Comparison of ENCODE assay signal across 8 mouse cellular contexts in genomic region chr4:133614274-133614761, GRCm38 (mm10). TPM values are rescaled to one million over a fixed set of nuclear protein-coding genes. Genes with fewer than 3 reads are reported as not detected.
DNase-seq lines count a peak whose midpoint lies in the region; ATAC-seq and TF ChIP-seq lines count a peak whose summit lies in the region.

No protein-coding gene starts in this region.

- peak overlapping the region; percentile 1; the same call in 1 of the 2 replicates for H3K27ac ChIP-seq in hindbrain, embryonic 15.5 days (replicated peaks)
- no peak overlapping the region for H3K27ac ChIP-seq in hindbrain, embryonic 13.5 days
- no peak overlapping the region for H3K27ac ChIP-seq in midbrain, embryonic 11.5 days (ENCODE audit: low read depth, low read length)

- H3K4me2 ChIP-seq in hindbrain, embryonic 15.5 days = no peak overlapping the region
- no peak overlapping the region for H3K4me2 ChIP-seq in hindbrain, embryonic 13.5 days
- no peak overlapping the region for H3K4me2 ChIP-seq in midbrain, embryonic 11.5 days

- H3K36me3 ChIP-seq in hindbrain, embryonic 15.5 days = peaks cover 29% of the 10 kb centered on the region
- H3K36me3 ChIP-seq in hindbrain, embryonic 13.5 days = peaks cover 74% of the 10 kb centered on the region
- H3K36me3 ChIP-seq in E14TG2a.4 (ENCODE audit: insufficient read depth, low read length) = peaks cover 85% of the 10 kb centered on the region
- peaks cover 11% of the 10 kb centered on the region for H3K36me3 ChIP-seq in midbrain, embryonic 11.5 days (ENCODE audit: control insufficient read depth, insufficient read depth, low read length)

- TF ChIP-seq POLR2A in brain, embryonic 14.5 days (IDR thresholded peaks at IDR 0.05; ENCODE audit: borderline replicate concordance, extremely low read depth, insufficient read depth, insufficient read length, poor library complexity, severe bottlenecking) = no peak

- no peak overlapping the region for H3K4me3 ChIP-seq in hindbrain, embryonic 15.5 days
- no peak overlapping the region for H3K4me3 ChIP-seq in hindbrain, embryonic 13.5 days
- peak overlapping the region; percentile 6; the same call in 1 of the 2 replicates for H3K4me3 ChIP-seq in E14TG2a.4 (replicated peaks; ENCODE audit: low read length)
- H3K4me3 ChIP-seq in midbrain, embryonic 11.5 days (ENCODE audit: low read depth, low read length) = no peak overlapping the region

- DNase-seq in brain, embryonic 14.5 days (ENCODE audit: low read depth) = peak; percentile 5
- DNase-seq in lung, adult 18-20 months = peak; percentile 92 to 94
- DNase-seq in thymus, postnatal 14 days = no peak
- no peak for DNase-seq in midbrain, embryonic 11.5 days (ENCODE audit: low spot score, missing footprints)
- no peak for DNase-seq in thymus, postnatal 4 days

- 78% methylated on average over 8 of the region's 8 CpGs for WGBS in hindbrain, embryonic 15.5 days
- WGBS in hindbrain, embryonic 13.5 days = 82% methylated on average over 8 of the region's 8 CpGs
- WGBS in midbrain, embryonic 11.5 days = 89% methylated on average over 8 of the region's 8 CpGs

- no peaks in the 10 kb centered on the region for H3K27me3 ChIP-seq in hindbrain, embryonic 15.5 days
- H3K27me3 ChIP-seq in hindbrain, embryonic 13.5 days = no peaks in the 10 kb centered on the region
- H3K27me3 ChIP-seq in E14TG2a.4 (ENCODE audit: insufficient read depth, low read length) = no peaks in the 10 kb centered on the region
- H3K27me3 ChIP-seq in midbrain, embryonic 11.5 days (ENCODE audit: control insufficient read depth, insufficient read depth, low read length) = no peaks in the 10 kb centered on the region

- no peaks in the 10 kb centered on the region for H3K4me1 ChIP-seq in hindbrain, embryonic 15.5 days (replicated peaks)
- no peaks in the 10 kb centered on the region for H3K4me1 ChIP-seq in hindbrain, embryonic 13.5 days (replicated peaks)
- H3K4me1 ChIP-seq in E14TG2a.4 (replicated peaks; ENCODE audit: low read depth, low read length) = peaks cover 77% of the 10 kb centered on the region
- H3K4me1 ChIP-seq in midbrain, embryonic 11.5 days (ENCODE audit: control insufficient read depth, insufficient read depth, low read length) = no peaks in the 10 kb centered on the region

- ATAC-seq in hindbrain, embryonic 15.5 days (ENCODE audit: low FRiP score, low read depth) = peak; percentile 73
- no peak for ATAC-seq in hindbrain, embryonic 13.5 days (ENCODE audit: low FRiP score)
- no peak for ATAC-seq in midbrain, embryonic 11.5 days (ENCODE audit: low FRiP score)

- no peak overlapping the region for H3K9ac ChIP-seq in hindbrain, embryonic 15.5 days
- no peak overlapping the region for H3K9ac ChIP-seq in hindbrain, embryonic 13.5 days
- H3K9ac ChIP-seq in midbrain, embryonic 11.5 days (ENCODE audit: low read length) = no peak overlapping the region

- no peaks in the 10 kb centered on the region for H3K9me3 ChIP-seq in hindbrain, embryonic 15.5 days
- peaks cover 5% of the 10 kb centered on the region; the same call in 1 of the 2 replicates for H3K9me3 ChIP-seq in hindbrain, embryonic 13.5 days
- no peaks in the 10 kb centered on the region for H3K9me3 ChIP-seq in E14TG2a.4 (ENCODE audit: low read length)
- H3K9me3 ChIP-seq in midbrain, embryonic 11.5 days (ENCODE audit: control insufficient read depth, low read length) = no peaks in the 10 kb centered on the region; the same call in 1 of the 2 replicates

- TF ChIP-seq CTCF in E14TG2a.4 (conservative IDR thresholded peaks at IDR 0.05; ENCODE audit: low read length) = no peak
- no peak for TF ChIP-seq CTCF in brain, embryonic 14.5 days (IDR thresholded peaks at IDR 0.05; ENCODE audit: borderline replicate concordance, extremely low read depth, insufficient read depth, insufficient read length)

RNA-seq across cellular contexts. Expression of gene Sfn, which starts 12.3 kb away (rescaled TPM):
- polyA plus RNA-seq in hindbrain, embryonic 15.5 days (2015; fragmentation: Nextera tagmentation; extraction: Ambion mirVana) = 2.2 TPM in 2 replicates
- polyA plus RNA-seq in hindbrain, embryonic 13.5 days (2015; fragmentation: Nextera tagmentation; extraction: Ambion mirVana) = 2.8 and 4.1 TPM in 2 replicates
- 10.0 and 11.9 TPM in 2 replicates for polyA plus RNA-seq in brain, embryonic 14.5 days (2012; rRNA removed)
- polyA plus RNA-seq in midbrain, embryonic 11.5 days (2014; fragmentation: Nextera tagmentation; extraction: Ambion mirVana) = 6.0 and 7.8 TPM in 2 replicates

RNA-seq across cellular contexts. Expression of gene Gpn2, which starts 30.2 kb away (rescaled TPM):
- 17.6 and 19.7 TPM in 2 replicates for polyA plus RNA-seq in hindbrain, embryonic 15.5 days (2015; fragmentation: Nextera tagmentation; extraction: Ambion mirVana)
- 17.7 and 22.2 TPM in 2 replicates for polyA plus RNA-seq in hindbrain, embryonic 13.5 days (2015; fragmentation: Nextera tagmentation; extraction: Ambion mirVana)
- 37.7 and 56.8 TPM in 2 replicates for polyA plus RNA-seq in brain, embryonic 14.5 days (2012; rRNA removed)
- polyA plus RNA-seq in midbrain, embryonic 11.5 days (2014; fragmentation: Nextera tagmentation; extraction: Ambion mirVana) = 24.2 and 28.6 TPM in 2 replicates

RNA-seq across cellular contexts. Expression of gene Zdhhc18, which starts 35.6 kb away (rescaled TPM):
- polyA plus RNA-seq in hindbrain, embryonic 15.5 days (2015; fragmentation: Nextera tagmentation; extraction: Ambion mirVana) = 12.0 and 15.8 TPM in 2 replicates
- polyA plus RNA-seq in hindbrain, embryonic 13.5 days (2015; fragmentation: Nextera tagmentation; extraction: Ambion mirVana) = 3.4 and 4.4 TPM in 2 replicates
- 34.4 and 39.9 TPM in 2 replicates for polyA plus RNA-seq in brain, embryonic 14.5 days (2012; rRNA removed)
- polyA plus RNA-seq in midbrain, embryonic 11.5 days (2014; fragmentation: Nextera tagmentation; extraction: Ambion mirVana) = 1.8 and 3.5 TPM in 2 replicates

RNA-seq across cellular contexts. Expression of gene Gpatch3, which starts 39.8 kb away (rescaled TPM):
- polyA plus RNA-seq in hindbrain, embryonic 15.5 days (2015; fragmentation: Nextera tagmentation; extraction: Ambion mirVana) = 7.1 and 8.6 TPM in 2 replicates
- 6.7 and 8.3 TPM in 2 replicates for polyA plus RNA-seq in hindbrain, embryonic 13.5 days (2015; fragmentation: Nextera tagmentation; extraction: Ambion mirVana)
- polyA plus RNA-seq in brain, embryonic 14.5 days (2012; rRNA removed) = 5.9 and 7.5 TPM in 2 replicates
- 6.8 and 7.8 TPM in 2 replicates for polyA plus RNA-seq in midbrain, embryonic 11.5 days (2014; fragmentation: Nextera tagmentation; extraction: Ambion mirVana)

RNA-seq across cellular contexts. Expression of gene Pigv, which starts 58.1 kb away (rescaled TPM):
- polyA plus RNA-seq in hindbrain, embryonic 15.5 days (2015; fragmentation: Nextera tagmentation; extraction: Ambion mirVana) = 14.2 and 14.9 TPM in 2 replicates
- polyA plus RNA-seq in hindbrain, embryonic 13.5 days (2015; fragmentation: Nextera tagmentation; extraction: Ambion mirVana) = 13.4 and 14.1 TPM in 2 replicates
- polyA plus RNA-seq in brain, embryonic 14.5 days (2012; rRNA removed) = 11.7 and 12.8 TPM in 2 replicates
- polyA plus RNA-seq in midbrain, embryonic 11.5 days (2014; fragmentation: Nextera tagmentation; extraction: Ambion mirVana) = 9.6 and 12.4 TPM in 2 replicates

Comparison
In these comparisons a context has a peak if more than half of its experiments do, and no peak if none do; other contexts are left out.
1. DNase-seq: peak in brain, embryonic 14.5 days (single experiment) and lung, adult 18-20 months (2 of 2); none in thymus, postnatal 14 days (single experiment), midbrain, embryonic 11.5 days (single experiment) and thymus, postnatal 4 days (single experiment).